In the genomic region with DNA sequence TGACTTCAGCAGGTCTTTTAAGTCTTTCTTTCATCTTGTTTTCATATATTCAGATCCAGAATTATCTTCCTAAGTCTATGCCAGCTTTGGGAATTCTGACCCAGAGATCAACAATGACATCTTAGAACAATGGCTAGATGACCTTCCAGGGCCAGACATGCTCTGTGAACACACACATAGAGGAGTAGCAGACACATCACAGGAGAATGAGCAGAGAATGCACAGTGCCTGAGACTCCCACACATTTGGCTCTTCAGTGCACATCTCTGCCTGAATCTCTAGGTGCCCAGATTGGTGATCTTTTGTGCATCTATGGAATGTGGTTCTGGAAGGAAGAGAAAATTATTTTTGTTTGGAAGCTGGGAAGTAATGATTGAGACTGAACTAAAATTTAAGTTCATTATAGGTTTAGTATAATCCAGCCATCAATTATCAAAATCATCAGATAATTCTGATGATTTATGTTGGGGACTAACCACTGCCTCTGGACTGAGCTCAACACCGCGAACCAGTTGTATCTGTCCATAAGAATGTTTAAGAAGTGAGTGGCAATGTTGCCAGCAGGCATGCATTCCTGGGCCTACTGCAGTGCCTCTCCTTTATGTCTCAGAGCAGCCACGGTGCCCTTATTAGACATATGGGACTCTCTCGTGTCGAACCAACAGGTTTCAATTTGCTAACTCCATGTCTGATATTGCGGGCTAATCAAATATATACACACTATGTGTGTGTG, we compare ENCODE assay signal across 23 mouse cellular contexts. TPM values are rescaled to one million over a fixed set of nuclear protein-coding genes. Genes with fewer than 3 reads are reported as not detected.
"Had no signal": no experiment of that assay in that cellular context is flagged by ENCODE, and none has a peak within 500 bp of the region (broad histone marks: within the 10 kb centered on the region; RNA-seq: fewer than 3 reads in every experiment).

No protein-coding gene starts in this region.

- H3K27me3 ChIP-seq: liver, embryonic 13.5 days; midbrain, embryonic 13.5 days; neural tube, embryonic 13.5 days had no signal

- H3K4me2 ChIP-seq: liver, embryonic 13.5 days; midbrain, embryonic 13.5 days; neural tube, embryonic 13.5 days had no signal

- ATAC-seq: intestine, postnatal 0 days; midbrain, embryonic 13.5 days; midbrain, embryonic 16.5 days had no signal

- H3K4me3 ChIP-seq: layer of hippocampus, adult 2 months; left cerebral cortex, adult 2 months; liver, embryonic 13.5 days; midbrain, embryonic 13.5 days; myocyte; neural tube, embryonic 13.5 days had no signal

- H3K9ac ChIP-seq: liver, embryonic 13.5 days; midbrain, embryonic 13.5 days; neural tube, embryonic 13.5 days had no signal

- H3K36me3 ChIP-seq: liver, embryonic 13.5 days; midbrain, embryonic 13.5 days; neural tube, embryonic 13.5 days had no signal

- DNase-seq: kidney, adult 8-10 months; layer of hippocampus, postnatal 36 days; liver, embryonic 13.5 days; lung, adult 2 months; lung, postnatal 14 days; lung, postnatal 4 days; thymus, adult 18-20 months; thymus, postnatal 36 days had no signal

- H3K27ac ChIP-seq: layer of hippocampus, adult 2 months; left cerebral cortex, adult 2 months; liver, embryonic 13.5 days; midbrain, embryonic 13.5 days; neural tube, embryonic 13.5 days had no signal

- H3K9me3 ChIP-seq: liver, embryonic 13.5 days; midbrain, embryonic 13.5 days; neural tube, embryonic 13.5 days had no signal

- H3K4me1 ChIP-seq: liver, embryonic 13.5 days; midbrain, embryonic 13.5 days; neural tube, embryonic 13.5 days had no signal

RNA-seq across cellular contexts. Expression of a gene that starts 12.8 kb away (rescaled TPM):
- total RNA-seq: left cerebral cortex, postnatal 36 days; megakaryocyte progenitor cell, adult 5-6 weeks; megakaryocyte-erythroid progenitor cell, adult 5-6 weeks; monocyte, adult 5-6 weeks; neutrophil, adult 5-6 weeks had no signal
- polyA plus RNA-seq: intestine, postnatal 0 days; large intestine, adult 2 months; liver, adult 2 months; spleen, adult 2 months had no signal
